Mouse (Mus musculus) midbrain, embryonic 16.5 days (tissue): Measurements from ENCODE around the gene 1700024P04Rik. TPM values are rescaled to one million over a fixed set of nuclear protein-coding genes. Genes with fewer than 3 reads are reported as not detected.

ENCODE experiments used
- ATAC-seq: fragments of 200-750 bp; cut with Nextera tagmentation; 2 replicates; pipeline ENCODE4 v1.8.0; 2017; ENCODE audit warnings: moderate TSS enrichment
- H3K27ac ChIP-seq: fragments of 300-500 bp; sonication (generic); 2 replicates; pipeline ENCODE4 v1.5.1; 2014; ENCODE audit warnings: mild to moderate bottlenecking, low read length, mixed read lengths
- H3K27me3 ChIP-seq: fragments of 300-500 bp; sonication (generic); 2 replicates; pipeline ENCODE4 v1.6.1; 2014; ENCODE audit warnings: low read depth, low read length, mixed read lengths; ENCODE audit not compliant: control insufficient read depth, insufficient read depth
- H3K36me3 ChIP-seq: fragments of 300-500 bp; sonication (generic); 2 replicates; pipeline ENCODE4 v1.6.1; 2014; ENCODE audit warnings: mild to moderate bottlenecking, low read length, moderate library complexity, mixed read lengths; ENCODE audit not compliant: control insufficient read depth, insufficient read depth
- H3K4me1 ChIP-seq: fragments of 300-500 bp; sonication (generic); 2 replicates; pipeline ENCODE4 v1.6.1; 2014; ENCODE audit warnings: mild to moderate bottlenecking, low read length, mixed read lengths; ENCODE audit not compliant: control insufficient read depth, insufficient read depth
- H3K4me2 ChIP-seq: fragments of 300-500 bp; sonication (generic); 2 replicates; pipeline ENCODE4 v1.6.1; 2014; ENCODE audit warnings: mild to moderate bottlenecking, low read length, mixed read lengths
- H3K4me3 ChIP-seq: fragments of 300-500 bp; sonication (generic); 2 replicates; pipeline ENCODE4 v1.5.1; 2014; ENCODE audit warnings: low read depth, mild to moderate bottlenecking, low read length, moderate library complexity, mixed read lengths
- H3K9ac ChIP-seq: fragments of 300-500 bp; sonication (generic); 2 replicates; pipeline ENCODE4 v1.6.1; 2014; ENCODE audit warnings: low read depth, low read length, mixed read lengths
- H3K9me3 ChIP-seq: fragments of 300-500 bp; sonication (generic); replicated peaks from 2 replicates; pipeline ENCODE4 v1.6.1; 2014; ENCODE audit warnings: mild to moderate bottlenecking, low read length, mixed read lengths; ENCODE audit not compliant: control insufficient read depth, poor library complexity, severe bottlenecking
- WGBS: fragments of 180-500 bp; shearing (Covaris S2); extraction: QIAGEN DNeasy Blood & Tissue Kit; methylation state at CpG from one replicate; pipeline ENCODE4 v1.1.7; 2014; 5-methylcytosine and 5-hydroxymethylcytosine counted together
- polyA plus RNA-seq: library from polyadenylated mRNA; unstranded; fragments of >200 nt; fragmentation: Nextera tagmentation; extraction: Ambion mirVana; gene quantifications from 2 replicates; pipeline ENCODE4 v1.2.1, GENCODE M21; 2015

The 1700024P04Rik gene
- polyA plus RNA-seq, 1 experiment from 2014 or later: not detected

DNA sequence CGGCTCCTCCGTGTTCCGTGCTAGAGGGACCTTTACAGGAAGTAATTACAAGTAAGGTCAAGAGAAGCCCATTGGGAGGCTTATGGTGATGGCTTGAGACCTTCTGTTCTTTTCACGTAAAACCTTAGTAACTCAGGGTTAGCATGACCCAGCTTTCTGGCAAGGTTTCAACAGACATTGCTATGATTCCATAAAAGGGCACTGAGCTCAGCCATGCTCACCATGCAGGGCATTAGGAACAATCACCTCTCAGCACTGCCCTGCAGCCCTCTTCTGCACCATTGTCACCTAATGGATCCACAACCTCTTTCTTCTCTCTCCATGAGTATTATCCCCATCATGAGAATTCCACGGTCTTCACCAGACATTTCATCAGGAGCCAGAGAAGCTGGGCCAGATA is 12.7 kb downstream of the 1700024P04Rik start:
- no peak for ATAC-seq
- Histone ChIP-seq H3K9me3 (no peaks in the 10 kb centered on the region; the same call in 1 of the 2 replicates), H3K36me3 (no peaks in the 10 kb centered on the region), H3K4me1 (no peaks in the 10 kb centered on the region), H3K9ac (no peak overlapping the region), H3K27ac (no peak overlapping the region), H3K4me3 (no peak overlapping the region), H3K27me3 (no peaks in the 10 kb centered on the region), H3K4me2 (no peak overlapping the region)
- WGBS: 78% methylated on average over 5 of the region's 5 CpGs

DNA sequence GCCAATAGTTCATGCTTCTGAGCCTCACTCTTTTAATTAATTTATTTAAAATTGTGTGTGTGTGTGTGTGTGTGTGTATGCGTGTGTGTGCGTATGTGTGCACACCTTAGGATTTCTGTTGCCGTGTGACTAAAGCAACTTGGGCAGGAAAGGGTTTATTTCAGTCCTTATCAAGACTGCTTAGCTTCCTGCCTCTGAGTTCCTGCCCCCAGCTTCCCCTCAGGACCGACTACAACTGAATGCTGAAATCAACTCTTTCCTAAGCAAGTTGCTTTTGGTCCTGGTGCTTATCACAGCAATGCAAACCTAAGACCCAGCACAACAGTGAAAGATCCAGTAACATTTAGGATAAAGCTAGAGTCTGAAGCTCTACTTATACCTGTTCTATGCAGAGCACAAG is 15.8 kb downstream of the 1700024P04Rik start:
- Histone ChIP-seq H3K9ac (no peak overlapping the region), H3K27ac (no peak overlapping the region), H3K9me3 (no peaks in the 10 kb centered on the region), H3K4me2 (no peak overlapping the region), H3K4me1 (no peaks in the 10 kb centered on the region), H3K27me3 (no peaks in the 10 kb centered on the region), H3K4me3 (no peak overlapping the region), H3K36me3 (no peaks in the 10 kb centered on the region)
- WGBS: 84% methylated on average over 4 of the region's 4 CpGs
- no peak for ATAC-seq

DNA sequence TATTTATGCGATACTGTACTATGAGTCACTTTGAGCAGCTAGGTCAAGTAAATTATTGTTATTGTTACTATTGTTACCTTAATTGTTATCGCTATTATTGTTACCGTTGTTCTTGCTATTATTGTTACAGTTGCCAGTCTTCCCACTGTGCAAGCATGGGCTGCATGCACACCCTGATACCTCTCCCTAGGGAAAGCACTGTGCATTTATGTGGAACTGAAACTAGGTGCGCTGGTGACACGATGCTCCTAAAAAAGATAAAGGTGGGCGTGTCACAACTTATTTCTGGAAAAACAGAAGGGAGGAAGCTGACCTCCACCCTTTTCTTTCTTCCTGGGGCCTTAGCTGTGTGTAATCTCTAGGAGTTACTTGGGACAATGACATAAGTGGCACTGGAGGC is 16.4 kb downstream of the 1700024P04Rik start:
- H3K4me3 ChIP-seq: no peak overlapping the region
- no peak for ATAC-seq

DNA sequence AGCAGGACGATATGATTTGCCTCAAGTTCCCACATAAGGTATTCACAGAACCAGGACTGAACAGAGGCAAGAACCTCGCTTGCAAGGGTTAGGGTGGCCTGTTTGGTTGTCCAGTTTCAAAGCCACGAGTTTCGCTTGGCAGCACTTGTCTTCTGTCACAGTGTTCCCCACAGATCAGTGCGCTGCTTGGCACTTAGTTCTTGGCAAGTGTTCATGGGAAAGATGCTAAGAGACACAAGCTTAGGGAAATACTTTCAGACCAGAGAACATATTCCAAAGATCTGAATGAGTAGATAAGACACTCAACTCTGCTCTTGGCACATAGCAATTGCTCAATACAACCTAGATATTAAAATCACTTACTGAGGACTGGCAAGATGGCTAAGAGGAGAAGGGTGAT is 17.8 kb downstream of the 1700024P04Rik start:
- no peak overlapping the region for H3K9ac ChIP-seq
- H3K9me3 ChIP-seq: no peaks in the 10 kb centered on the region
- no peaks in the 10 kb centered on the region for H3K4me1 ChIP-seq
- no peak for ATAC-seq
- H3K27ac ChIP-seq: no peak overlapping the region
- H3K4me3 ChIP-seq: no peak overlapping the region
- 84% methylated on average over 5 of the region's 5 CpGs for WGBS
- H3K27me3 ChIP-seq: no peaks in the 10 kb centered on the region
- no peaks in the 10 kb centered on the region for H3K36me3 ChIP-seq
- H3K4me2 ChIP-seq: no peak overlapping the region

More for the DNA sequence above, 16.4 kb downstream of the 1700024P04Rik start:
- H3K9ac ChIP-seq: no peak overlapping the region
- H3K36me3 ChIP-seq: no peaks in the 10 kb centered on the region
- H3K4me1 ChIP-seq: no peaks in the 10 kb centered on the region
- no peak overlapping the region for H3K4me2 ChIP-seq
- no peaks in the 10 kb centered on the region for H3K9me3 ChIP-seq
- 88% methylated on average over 6 of the region's 6 CpGs for WGBS
- H3K27me3 ChIP-seq: no peaks in the 10 kb centered on the region
- no peak overlapping the region for H3K27ac ChIP-seq

DNA sequence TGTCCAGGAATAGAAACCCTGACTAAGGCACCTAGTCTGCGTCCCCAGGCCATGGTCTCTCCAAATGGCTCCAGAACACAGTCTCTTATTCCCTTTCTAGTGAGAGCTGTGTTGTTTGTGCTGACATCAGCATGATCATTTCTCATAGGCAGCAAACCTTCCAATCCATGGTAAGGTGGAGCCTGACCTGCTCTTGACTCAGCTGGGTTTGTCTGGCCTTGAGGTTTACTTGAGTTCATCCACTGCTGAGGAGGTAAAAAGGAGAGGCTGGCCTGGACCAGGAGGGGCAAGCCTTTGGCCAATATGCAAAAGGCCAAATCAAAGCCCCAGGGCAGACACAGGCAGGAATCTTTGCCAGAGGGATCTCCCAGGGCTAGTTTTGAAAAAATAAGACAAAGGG is 20.8 kb downstream of the 1700024P04Rik start:
- 96% methylated on average over 1 of the region's 1 CpGs for WGBS
- Histone ChIP-seq H3K4me1 (no peaks in the 10 kb centered on the region), H3K36me3 (no peaks in the 10 kb centered on the region), H3K27me3 (no peaks in the 10 kb centered on the region), H3K27ac (no peak overlapping the region), H3K4me3 (no peak overlapping the region), H3K9me3 (no peaks in the 10 kb centered on the region), H3K4me2 (no peak overlapping the region), H3K9ac (no peak overlapping the region)
- no peak for ATAC-seq

DNA sequence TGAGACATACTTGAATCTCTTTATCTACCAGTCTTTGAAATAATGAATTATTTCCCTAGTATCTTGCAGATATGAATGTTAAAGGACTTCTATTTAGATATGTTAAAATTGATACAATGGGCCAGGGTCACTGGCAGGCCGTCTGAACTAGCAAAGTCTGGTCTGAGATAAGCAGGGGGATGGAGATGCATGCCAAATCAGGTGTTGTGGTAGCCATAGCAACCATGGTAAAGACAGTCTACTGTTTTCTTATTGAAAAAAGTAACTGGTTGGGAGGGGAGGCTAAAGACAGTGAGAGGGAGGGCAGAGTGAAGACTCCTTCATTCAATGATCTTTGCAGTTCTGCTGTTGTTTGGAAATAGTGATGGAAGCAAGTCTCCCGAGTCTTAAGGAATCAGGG is 26.2 kb downstream of the 1700024P04Rik start:
- WGBS: 29% methylated on average over 2 of the region's 2 CpGs
- Histone ChIP-seq H3K9ac (no peak overlapping the region), H3K4me1 (0 out of 2 replicates have a peak, but pooled peaks cover 2% of the 10 kb centered on the region), H3K4me2 (no peak overlapping the region), H3K27me3 (no peaks in the 10 kb centered on the region), H3K9me3 (no peaks in the 10 kb centered on the region), H3K36me3 (no peaks in the 10 kb centered on the region), H3K27ac (no peak overlapping the region), H3K4me3 (no peak overlapping the region)
- 0 out of 2 replicates have a peak, but pooled peaks have one; percentile 45 for ATAC-seq

DNA sequence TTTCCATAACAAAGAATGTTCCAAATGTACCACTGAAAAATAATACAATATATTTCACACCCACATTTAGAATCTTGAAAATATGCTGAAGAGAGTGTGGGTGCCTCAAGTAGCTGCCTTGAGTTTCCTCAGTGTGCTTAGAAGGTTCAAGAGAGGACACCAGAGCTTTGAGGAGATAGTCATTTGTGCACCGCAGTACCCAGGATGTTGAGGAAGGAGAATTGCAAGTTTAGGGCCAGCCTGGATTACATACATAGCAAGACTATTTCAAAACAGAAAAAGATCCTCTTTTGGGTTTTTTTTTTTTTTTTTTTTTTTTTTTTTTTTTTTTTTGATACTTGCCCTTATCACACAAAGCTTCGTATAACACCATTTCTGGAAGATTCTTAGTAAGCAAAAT is 28.2 kb downstream of the 1700024P04Rik start:
- 81% methylated on average over 2 of the region's 2 CpGs for WGBS
- Histone ChIP-seq H3K36me3 (no peaks in the 10 kb centered on the region), H3K9me3 (no peaks in the 10 kb centered on the region), H3K4me3 (no peak overlapping the region), H3K27me3 (no peaks in the 10 kb centered on the region), H3K4me1 (0 out of 2 replicates have a peak, but pooled peaks cover 2% of the 10 kb centered on the region), H3K9ac (no peak overlapping the region), H3K4me2 (no peak overlapping the region), H3K27ac (no peak overlapping the region)
- no peak for ATAC-seq

DNA sequence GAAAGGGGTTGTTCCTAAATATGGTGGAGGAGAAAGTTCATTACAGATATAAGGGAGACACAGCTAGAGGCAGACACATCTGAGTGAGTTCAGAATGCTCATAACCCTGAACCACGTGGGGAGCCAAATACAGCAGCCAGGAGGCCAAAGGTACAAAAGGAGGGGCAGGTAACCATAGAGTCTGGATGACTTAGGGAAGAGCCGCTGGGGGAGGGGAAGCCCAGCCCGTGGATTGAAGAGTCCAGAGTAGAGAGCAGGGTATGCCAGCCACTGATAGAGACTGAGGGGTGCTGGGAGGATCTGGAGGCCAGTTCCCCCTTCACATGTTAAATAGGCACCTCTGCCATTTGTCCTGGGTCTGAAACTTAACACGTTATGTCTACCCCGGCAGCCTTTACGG is 28.7 kb downstream of the 1700024P04Rik start:
- WGBS: 62% methylated on average over 6 of the region's 6 CpGs

DNA sequence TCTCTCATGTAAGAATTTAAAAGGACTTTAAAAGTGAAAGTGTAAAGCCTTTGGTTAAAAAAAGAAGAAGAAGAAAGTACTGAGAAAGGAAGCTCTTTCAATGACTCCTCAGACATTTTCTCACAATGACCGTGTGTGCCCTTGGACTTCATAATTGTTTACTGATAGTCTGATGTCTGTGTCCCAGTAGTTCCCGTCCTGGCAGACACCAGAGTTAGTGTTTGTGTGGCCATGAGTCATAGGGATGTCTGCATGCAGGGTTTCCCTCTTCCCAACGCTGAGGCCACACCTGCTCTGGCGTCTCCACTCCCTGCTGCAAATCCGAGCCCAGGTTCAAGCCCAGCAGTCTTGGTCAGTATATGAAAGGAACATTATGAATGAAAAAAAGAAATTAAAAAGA is 29.1 kb downstream of the 1700024P04Rik start:
- WGBS: 61% methylated on average over 5 of the region's 5 CpGs
- H3K4me1 ChIP-seq: 0 out of 2 replicates have a peak, but pooled peaks cover 2% of the 10 kb centered on the region
- H3K9me3 ChIP-seq: no peaks in the 10 kb centered on the region
- no peak overlapping the region for H3K4me2 ChIP-seq
- no peaks in the 10 kb centered on the region for H3K27me3 ChIP-seq
- H3K27ac ChIP-seq: no peak overlapping the region
- no peak overlapping the region for H3K4me3 ChIP-seq
- no peak overlapping the region for H3K9ac ChIP-seq
- no peaks in the 10 kb centered on the region for H3K36me3 ChIP-seq
- no peak for ATAC-seq

More for the DNA sequence above, 28.7 kb downstream of the 1700024P04Rik start:
- H3K4me2 ChIP-seq: no peak overlapping the region
- 0 out of 2 replicates have a peak, but pooled peaks cover 2% of the 10 kb centered on the region for H3K4me1 ChIP-seq
- H3K9me3 ChIP-seq: no peaks in the 10 kb centered on the region
- H3K27ac ChIP-seq: no peak overlapping the region
- no peak overlapping the region for H3K4me3 ChIP-seq
- H3K27me3 ChIP-seq: no peaks in the 10 kb centered on the region
- H3K36me3 ChIP-seq: no peaks in the 10 kb centered on the region
- no peak for ATAC-seq
- H3K9ac ChIP-seq: no peak overlapping the region
